Mouse (Mus musculus) C3H10T1/2 (cell line): ENCODE measurements around the gene Olfr1368. TPM values are rescaled to one million over a fixed set of nuclear protein-coding genes. Genes with fewer than 3 reads are reported as not detected.

Experiments used
- polyA plus RNA-seq, 2 experiments: library from polyadenylated mRNA; unstranded; fragments of >200 nt; fragmentation: generic; extraction: Trizol; gene quantifications; one replicate each; pipeline ENCODE4 v1.2.1; 2012; ENCODE audit warnings: missing spikeins in 2 of 2

Olfr1368 gene
- polyA plus RNA-seq, result not detected

DNA sequence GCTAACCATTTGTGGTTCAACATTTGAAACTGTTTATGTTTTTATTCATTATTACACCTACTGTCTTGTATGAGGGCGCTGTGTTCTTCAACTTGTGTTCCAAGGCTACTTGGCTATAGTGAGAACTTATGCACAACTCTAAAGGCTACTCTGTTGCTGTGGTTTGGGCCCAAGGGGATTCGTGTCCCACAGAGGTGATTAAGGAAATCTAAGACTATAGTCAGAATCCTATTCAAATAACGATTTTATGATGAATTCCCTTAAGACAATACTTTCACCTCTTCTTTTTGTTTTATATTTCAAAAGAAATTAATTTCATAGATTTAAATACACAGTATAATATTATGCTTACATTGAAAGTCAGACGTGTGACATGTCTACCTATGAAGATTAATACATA is at the start of gene Olfr1368:
Olfr1368 (minus strand) TSS at position 101 of the 400 bp plus-strand sequence.

GRCm38 (mm10) chr13:21179367-21179723 is 33.7 kb upstream of the Olfr1368 start, which contains the start of gene Trim27:
Trim27 (plus strand) TSS chr13:21179445.

DNA sequence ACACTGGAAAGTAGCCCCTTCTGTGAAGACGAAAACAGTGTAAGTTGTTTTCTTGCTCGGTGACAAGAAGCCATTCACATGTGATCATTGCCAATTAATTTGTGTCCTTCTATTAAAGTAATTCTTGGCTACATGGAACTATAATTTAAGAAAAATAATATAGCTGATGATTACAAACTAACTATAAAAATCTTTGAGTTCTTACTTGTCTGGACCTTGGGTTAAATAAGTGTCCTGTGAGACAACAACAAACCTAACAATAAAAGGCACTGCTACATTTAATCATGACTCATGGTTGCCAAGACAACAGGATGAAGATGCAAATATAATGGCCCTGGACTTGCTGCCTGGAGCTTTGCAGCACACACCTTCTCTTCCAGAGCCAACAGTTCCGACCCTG is 16.3 kb downstream of the Olfr1368 start, which contains the start of gene Olfr263:
Olfr263 (plus strand) TSS at position 301 of the 400 bp plus-strand sequence.

DNA sequence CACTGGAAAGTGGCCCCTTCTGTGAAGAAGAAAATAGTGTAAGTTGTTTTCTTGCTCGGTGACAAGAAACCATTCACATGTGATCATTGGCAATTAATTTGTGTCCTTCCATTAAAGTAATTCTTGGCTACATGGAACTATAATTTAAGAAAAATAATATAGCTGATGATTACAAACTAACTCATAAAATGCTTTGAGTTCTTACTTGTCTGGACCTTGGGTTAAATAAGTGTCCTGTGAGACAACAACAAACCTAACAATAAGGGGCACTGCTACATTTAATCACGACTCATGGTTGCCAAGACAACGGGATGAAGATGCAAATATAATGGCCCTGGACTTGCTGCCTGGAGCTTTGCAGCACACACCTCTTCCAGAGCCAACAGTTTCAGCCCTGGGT is 34.5 kb downstream of the Olfr1368 start, which contains the start of gene Olfr1369-ps1:
Olfr1369-ps1 (plus strand) TSS at position 301 of the 400 bp plus-strand sequence.

Other genes with a start within 250 kb of the Olfr1368 start
- not detected for gene Olfr1370, start 70.9 kb downstream of the Olfr1368 start, polyA plus RNA-seq
- gene Olfr1369-ps1, start 34.4 kb downstream of the Olfr1368 start, polyA plus RNA-seq, result not detected
- not detected for gene Olfr263, start 16.2 kb downstream of the Olfr1368 start, polyA plus RNA-seq
- 10 to 100 TPM; 57.8 to 76.7 TPM for gene Trim27, start 33.6 kb upstream of the Olfr1368 start, polyA plus RNA-seq
- not detected for gene Gpx5, start 146.9 kb upstream of the Olfr1368 start, polyA plus RNA-seq
- not detected for gene Gpx6, start 166.3 kb upstream of the Olfr1368 start, polyA plus RNA-seq
- gene Olfr1367, start 201.0 kb upstream of the Olfr1368 start, polyA plus RNA-seq, result not detected
- gene Zscan12, start 217.0 kb upstream of the Olfr1368 start, polyA plus RNA-seq, result 1 to 10 TPM in 1 of 2 experiments, under 1 TPM in 1; 0.33 to 4.3 TPM